Mouse (Mus musculus): ENCODE results near the gene Emilin2.

Emilin2 gene

DNA sequence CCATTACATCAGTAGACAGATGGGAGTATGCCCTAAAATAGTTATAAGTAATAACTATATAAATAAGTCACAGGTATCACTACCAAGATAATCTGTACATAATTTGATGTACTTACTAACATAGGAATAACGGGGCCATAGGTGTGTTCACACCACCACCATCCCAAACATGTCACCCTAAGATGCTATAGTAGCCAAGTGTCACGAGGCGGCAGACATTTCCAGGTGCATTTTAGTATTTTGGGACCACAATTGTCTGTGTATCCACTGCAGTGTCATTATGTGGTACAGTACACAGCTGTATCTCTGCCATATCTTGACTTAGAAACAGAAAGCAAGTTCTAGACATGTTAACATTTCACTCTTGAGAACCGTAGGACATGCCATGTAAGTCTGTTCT is 78.6 kb downstream of the Emilin2 start:
- no peak for DNase-seq (ENCODE audit: low spot score)

DNA sequence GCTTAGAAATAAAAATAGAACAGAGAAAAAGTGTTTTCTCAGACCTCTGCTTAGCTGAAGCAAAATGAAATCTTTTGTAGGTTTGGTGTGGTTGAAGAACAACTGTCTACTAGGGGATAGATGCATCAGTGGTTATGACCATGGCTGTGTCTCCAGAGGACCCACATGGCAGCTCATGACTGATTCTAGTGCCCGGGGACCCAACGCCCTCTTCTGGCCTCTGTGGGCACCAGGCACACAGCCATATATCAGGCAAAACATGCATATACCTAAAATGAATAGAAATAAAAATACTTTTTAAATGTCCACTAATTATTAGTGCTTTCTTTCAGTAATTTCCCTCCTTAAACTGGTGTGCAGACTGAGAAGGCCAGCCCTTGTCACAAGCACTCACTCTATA is 79.8 kb downstream of the Emilin2 start:
- DNase-seq (ENCODE audit: low spot score) = no peak

DNA sequence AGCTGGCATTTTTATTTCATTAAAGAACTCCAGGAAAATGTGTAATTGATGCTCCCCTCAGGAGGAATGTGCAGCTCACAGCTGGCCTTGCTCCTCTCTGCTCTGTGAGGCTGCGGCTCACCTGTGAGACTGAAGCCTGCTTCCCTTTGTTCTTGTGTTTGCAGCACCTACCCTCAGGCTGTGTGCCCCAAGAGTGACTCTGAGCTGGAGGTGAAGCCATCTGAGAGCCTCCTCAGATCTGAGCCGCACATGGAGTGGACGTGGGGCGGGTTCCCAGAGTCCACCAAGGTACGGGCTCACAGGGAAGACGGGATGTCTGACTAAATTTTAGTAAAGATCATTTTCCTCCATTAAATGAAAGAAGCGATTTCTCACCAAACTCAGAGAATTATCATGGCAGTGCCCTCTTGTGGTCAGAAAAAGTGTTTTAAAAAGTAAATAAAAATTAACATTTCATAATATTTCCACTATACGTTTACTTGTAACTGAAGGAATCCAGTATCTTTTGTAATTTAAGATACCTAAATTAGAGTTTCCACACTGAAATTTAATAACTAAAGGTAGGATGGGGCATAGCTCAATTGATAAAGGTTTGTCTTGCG is 81.6 kb downstream of the Emilin2 start:
- DNase-seq (ENCODE audit: low spot score) = no peak

DNA sequence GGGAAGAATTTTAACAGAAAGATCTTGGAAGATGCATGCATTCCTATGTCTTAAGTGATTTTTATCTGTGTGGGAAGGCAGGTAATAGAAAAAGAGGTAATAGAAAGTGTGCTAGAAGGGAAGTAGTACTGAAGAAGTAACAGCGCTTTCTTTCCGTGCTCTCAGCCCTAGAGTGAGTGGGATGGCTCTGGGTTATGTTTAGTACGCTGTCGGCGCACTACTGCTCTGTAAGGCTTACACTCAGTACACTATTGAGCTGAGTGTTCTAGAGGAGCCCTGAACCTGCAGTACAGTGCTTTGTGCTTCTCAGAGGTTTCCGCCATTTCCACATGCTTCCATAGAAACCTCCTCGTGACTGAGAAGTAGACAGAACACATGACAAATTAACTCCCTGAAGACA is 83.1 kb downstream of the Emilin2 start:
- no peak for DNase-seq (ENCODE audit: low spot score)

DNA sequence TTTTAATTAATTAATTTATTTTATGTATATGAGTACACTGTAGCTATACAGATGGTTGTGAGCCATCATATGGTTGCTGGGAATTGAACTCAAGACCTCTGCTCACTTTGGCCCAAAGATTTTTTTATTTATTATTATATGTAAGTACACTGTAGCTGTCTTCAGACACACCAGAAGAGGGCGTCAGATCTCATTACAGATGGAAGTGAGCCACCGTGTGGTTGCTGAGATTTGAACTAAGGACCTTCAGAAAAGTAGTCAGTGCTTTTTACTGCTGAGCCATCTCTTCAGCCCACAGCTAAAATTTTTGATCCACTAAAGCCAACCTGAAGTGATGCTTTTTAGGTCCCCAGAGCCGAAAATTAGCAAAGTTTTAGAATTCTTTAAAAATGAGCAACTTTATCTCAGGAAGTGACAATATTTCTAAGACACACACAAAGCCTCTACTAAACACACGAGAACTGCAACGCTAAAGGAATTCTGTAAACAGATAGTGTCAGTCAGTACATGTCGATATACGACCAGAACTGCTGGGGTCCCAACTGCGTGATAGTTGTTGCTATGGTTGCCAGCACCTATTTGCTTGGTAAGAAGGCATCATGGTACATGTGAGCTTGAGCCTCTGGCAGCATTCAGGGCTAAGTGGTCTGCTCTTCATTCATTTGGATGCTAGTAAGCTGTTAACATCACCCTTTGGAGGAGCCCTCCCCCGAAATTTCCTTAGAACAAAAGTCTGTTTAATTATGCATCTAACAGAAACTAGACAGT is 84.5 kb downstream of the Emilin2 start:
- no peak for DNase-seq (ENCODE audit: low spot score)

DNA sequence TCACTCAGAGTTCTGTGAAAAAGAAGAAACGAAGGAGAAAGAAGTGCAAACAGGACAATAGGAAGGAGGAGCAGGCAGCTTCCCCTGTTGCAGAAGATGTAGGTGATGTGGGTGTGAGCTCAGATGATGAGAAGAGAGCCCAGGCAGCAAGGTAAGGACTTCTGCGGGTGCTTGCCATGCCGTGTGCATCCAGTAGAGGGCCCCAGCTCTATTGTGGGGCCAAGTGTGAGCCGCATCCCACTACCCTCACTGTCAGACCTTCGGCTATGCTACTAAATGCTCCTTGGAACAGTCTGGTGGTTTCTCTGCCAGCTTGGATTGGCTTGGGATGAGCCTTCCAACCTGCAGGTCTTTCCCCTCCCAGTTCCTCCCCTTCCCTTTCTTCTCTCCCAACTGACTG is 86.7 kb downstream of the Emilin2 start:
- no peak for DNase-seq (ENCODE audit: low spot score)

DNA sequence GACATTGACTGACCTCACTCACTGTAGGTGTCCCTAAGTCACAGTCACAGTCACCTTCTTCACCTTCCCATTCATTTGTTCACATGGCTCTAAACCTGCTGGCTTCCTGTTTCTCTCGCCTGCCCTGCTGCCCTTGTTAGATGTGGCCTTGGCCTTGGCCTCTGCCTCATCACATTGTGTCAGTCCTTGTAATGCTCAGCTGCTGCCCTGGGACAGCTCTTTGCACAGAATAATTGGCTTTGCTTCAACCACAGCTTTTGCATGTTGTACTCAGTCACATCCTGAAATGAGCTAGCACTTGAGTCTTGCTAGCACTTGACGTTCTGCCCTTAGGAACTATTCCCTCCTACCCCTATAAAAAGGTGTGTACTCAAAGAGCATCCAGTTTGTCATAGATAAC is 87.3 kb downstream of the Emilin2 start:
- no peak for DNase-seq (ENCODE audit: low spot score)

DNA sequence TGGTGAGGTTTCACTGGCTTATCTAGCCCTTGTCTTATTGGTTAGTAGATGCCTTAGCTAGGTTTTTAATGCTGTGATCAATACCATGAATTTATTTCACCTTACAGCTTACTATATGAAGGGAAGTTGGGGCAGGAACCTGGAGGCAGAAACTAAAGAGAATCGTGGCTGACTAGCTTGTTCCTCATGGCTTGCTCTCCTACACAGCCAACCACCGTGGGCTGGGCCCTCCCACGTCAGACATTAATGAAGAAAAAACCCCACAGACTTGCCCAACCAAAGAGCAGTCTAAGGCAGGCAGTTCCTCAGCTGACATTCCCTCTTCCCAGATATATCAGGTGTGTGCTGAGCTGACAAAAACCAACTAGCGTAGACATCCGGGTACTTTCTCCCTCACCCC is 88.1 kb downstream of the Emilin2 start:
- no peak for DNase-seq (ENCODE audit: low spot score)

DNA sequence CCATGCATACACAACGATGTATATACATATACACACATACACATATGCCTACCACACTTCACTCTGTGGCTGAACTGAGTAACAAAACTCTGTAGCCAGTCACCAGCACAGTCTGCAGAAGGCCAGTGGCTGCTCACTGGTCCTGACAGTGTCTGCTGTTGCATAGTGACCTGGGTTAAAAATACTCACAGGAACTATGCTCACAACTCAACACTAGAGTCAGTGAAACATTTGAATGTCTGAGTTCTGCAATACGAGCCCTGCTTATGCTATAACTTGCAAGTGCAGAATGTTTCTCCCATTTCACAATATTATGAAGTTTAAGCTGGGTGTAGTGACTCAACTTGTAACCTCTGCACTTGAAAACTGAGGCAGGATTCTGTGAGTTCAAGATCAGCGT is 90.4 kb downstream of the Emilin2 start:
- no peak for DNase-seq (ENCODE audit: low spot score)

DNA sequence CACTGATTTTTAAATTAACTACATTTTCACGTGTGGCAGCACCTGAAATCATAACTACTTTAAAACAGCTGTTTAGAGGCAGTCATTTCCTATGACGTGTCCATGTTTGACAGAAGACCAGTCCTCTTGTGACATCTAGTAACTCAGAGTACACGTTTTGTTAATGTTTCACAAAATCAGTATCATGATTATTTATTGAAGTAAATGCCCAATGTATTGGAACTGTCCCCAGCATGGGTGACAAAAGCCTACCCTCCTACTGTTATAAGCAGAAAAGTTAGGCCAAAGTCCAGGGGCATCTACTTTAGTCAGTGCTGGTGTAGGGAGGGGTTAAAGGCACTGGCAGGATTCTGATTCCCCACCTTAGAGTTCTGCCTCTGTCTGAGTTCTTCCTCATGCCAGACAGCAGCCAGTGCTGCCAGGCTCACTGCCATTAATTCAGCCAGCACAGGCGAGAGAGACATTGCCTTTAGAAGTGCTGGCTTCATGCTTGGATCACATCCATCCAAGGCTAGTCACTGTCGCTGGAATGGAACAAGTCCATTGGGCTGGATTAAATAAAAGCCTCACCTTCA is 94.6 kb downstream of the Emilin2 start:
- no peak for DNase-seq (ENCODE audit: low spot score)

DNA sequence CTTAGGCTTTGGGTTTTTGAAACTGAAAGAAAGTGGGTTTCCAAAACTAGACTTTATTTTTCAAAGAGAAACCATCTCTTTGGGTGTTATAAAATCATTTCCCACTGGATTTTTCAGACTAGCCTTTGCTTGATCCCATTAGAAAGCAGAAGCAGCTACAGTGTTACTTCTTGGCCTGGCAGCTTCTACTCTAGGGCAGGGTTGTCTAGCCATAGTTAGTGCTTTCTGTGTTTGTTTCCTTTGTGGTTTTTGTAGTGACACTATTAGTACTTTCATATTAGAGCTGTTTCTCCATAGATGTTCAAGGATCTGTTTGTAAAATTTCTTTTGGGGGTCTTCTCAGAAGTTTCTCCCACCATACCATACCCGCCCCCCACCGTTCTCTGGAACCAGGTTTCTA is 95.5 kb downstream of the Emilin2 start:
- DNase-seq (ENCODE audit: low spot score) = no peak

DNA sequence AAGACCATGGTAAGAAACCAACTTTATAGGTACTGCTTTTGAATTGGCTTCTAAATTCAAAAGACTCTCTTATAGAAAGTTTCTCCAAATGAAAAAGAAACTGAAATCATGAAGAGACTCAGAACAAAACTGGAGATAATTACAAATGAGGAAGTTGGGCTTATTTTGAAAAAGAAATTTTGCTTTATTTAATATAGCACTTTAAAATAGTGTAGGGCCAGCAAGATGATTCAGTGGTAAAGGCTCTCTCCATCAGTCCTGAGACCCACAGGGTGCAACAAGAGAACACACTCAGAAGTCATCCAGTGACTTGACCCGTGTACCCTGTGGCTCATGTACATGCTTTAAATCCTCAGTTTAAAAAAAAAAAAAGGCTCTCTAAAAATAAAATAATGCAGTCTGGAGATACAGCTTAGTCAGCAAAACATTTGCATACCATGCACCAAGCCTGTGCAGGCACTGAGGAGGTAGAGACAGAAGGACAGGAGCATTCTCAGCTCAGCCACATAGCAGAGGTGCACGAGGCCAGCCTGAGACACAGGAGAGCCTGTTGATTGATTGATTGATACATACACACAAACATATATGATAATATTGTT is 96.4 kb downstream of the Emilin2 start:
- no peak for DNase-seq (ENCODE audit: low spot score)

DNA sequence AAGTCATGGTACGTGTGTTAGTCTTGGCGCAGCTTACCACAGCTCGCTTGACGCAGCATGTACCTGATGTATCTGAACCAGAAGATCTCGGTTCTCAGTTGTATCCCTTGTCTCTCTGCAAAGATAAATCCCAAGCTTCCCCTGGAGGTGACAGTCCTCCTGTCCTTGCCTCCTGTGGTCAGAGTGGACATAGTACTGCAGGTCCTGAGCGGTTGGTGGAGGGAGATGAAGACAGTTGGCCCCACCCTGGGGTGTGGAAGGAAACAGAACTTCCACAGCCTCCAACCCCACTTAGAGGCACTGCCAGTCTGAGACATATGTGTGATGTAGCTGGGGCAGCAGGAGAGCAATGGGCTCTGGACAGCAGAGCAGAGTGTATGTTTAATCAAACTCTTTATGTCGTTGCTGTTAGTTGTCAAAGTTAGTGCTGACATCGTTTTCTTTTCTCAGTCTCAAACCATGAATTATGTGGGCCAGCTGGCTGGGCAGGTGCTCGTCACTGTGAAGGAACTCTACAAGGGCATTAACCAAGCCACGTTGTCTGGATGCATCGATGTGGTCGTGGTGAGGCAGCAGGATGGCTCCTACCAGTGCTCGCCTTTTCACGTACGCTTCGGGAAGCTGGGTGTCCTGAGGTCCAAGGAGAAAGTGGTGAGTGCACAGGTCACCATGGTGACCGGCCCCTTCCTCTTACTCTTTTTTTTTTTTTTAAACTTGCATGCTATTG is 97.1 kb downstream of the Emilin2 start:
- DNase-seq (ENCODE audit: low spot score) = no peak

DNA sequence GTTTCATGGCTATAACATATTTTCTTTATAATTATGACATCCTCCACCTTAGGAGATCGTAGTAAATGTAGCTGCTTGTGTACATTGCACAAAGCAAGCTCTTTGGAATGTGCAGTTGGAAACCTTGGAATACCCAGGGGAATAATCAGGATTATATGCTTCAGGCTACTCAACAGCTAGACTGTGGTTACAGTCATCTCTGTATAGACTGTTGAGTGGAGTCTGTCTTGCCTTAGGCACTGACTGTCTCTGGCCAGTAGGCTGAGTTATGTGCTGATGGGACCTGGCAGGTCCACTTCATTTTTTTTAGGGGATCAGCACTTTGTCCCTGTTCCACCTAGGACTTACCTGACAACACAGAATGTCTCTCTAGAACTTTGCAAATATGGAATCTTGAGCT is 98.1 kb downstream of the Emilin2 start:
- DNase-seq (ENCODE audit: low spot score) = no peak

DNA sequence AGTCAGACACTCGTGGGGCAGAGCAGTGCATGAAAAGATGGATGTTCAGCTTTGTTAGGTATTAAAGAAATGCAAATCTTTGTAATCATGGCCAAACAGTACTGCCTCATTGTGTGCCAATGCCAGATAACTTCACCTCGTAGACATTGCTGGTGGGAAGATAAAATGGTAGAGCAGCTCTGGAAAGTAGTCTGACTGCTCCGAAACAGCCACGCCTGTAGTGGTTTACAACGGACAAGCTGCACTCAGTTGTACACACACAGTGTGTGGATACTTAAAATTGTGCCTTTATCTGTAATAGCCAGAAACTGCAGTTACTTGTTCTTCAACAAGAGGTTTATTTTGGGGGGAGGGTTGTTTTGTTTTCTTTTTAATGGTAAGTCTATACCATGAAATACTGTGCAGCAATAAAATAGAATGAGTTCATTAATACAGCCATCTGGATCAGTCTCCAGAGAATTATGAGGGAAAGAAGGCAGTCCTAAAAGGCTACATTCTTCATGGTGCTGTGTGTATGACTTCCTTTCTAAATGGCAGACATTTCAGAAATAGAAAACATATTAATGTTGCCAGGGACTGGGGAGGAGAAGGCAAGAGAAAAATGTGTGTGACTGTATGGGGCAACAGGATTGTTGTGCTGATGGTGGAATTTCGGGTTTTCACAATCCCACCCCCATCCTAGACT is 99.7 kb downstream of the Emilin2 start:
- no peak for DNase-seq (ENCODE audit: low spot score)

DNA sequence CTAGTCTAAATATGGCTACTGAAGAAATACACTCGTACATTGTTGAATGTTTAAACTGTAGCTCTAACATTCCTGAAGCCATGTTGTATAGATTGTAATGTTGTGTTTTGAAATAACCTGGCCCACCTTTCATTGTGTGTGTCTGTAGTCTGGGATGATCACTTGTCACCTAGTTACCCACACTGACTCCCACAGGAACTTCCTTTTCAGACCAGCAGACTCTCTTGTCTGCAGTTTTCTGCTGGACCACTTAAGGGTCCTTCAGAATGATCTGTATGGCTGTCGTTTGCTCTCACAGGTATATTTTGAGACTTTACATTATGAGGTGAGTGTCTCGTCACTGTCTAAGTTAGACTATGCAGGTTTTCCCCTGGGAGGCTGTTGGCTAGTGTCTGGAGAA is 101.8 kb downstream of the Emilin2 start:
- DNase-seq (ENCODE audit: low spot score) = no peak

DNA sequence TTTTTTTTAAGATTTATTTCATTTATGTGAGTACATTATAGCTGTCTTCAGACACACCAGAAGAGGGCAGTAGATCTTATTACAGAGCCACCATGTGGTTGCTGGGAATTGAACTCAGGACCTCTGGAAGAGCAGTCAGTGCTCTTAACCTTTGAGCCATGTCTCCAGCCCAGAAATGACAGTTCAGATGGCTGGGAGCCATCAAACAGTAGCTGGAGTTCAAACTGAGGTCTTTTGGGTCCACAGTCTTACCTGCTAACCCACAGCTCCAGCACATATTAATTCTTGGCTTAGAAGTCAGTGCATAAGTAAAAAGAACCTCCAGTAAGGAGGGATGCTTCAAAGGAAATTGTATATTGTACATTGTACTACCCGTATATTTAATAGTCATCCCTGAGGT is 102.9 kb downstream of the Emilin2 start:
- DNase-seq (ENCODE audit: low spot score) = no peak

DNA sequence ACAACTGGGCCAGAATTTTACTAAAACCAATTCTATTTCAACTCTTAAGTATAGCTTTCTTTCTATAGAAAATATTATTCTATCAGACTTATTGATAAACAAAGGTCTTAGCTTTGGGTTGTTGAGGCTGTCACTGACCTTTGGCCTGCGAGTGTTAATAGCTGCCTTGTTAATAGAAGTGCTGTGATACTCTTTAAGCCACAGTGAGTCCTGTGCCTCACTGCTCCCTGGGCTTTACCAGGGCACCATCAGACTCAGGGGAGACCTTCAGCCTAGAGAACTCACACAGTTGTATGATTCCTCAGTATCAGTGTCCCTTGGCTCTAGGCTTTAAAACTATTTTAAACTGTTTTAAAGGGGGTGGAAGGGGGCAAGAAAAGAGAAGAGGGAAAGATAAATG is 103.4 kb downstream of the Emilin2 start:
- no peak for DNase-seq (ENCODE audit: low spot score)

DNA sequence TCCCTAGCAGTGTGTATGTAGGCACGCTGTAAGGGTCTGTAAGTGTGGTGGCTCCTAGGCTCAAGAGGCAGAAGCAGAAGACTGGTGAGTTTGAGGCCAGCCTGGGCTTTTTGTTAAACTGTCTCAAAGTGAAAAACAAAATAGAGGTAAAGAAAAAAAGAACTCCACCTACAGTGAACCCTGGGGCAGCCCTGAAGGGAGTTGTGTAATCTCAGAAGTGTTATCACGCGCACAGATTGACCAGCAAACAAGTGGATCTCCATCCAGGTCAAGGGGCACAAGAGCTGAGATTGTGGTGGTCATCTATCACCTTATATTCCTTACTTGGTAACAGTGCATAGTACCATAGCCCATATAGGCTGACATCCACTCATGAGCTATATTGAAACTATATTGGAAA is 104.5 kb downstream of the Emilin2 start:
- no peak for DNase-seq (ENCODE audit: low spot score)

DNA sequence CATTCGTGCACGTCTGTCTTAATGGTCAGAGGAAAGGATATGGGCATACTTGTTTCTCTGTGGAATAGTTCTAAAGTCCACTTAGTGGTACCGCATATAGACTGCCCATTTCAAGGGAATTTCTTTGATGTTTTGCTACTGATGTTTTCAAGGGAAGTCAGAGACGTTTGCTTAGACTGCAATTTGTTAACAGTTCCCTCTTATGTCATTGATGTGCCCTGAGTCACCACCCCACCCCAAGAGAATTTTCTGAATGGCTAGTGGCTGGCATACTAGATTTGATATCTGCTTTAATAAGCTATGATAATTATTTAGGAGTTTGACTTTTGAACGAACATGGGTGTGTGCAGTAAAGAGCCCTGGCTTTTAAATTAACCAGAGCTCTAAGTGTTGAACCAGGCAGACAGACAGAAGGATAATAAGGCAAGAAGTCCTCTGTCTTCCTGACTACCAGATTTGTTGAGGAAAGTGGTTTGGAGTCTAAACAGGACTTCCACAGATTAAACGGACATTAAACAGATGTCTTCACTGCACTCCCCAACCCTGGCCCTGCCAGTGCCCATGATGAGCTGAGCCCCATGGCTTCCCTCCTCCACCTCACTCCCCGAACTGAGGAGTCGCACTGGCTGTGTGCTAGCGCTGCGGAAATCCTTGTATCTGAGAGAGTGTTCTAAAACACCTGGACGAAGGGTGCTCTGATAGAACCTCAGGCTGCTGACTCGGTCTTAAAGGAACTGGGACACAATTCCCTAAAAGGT is 105.5 kb downstream of the Emilin2 start:
- no peak for DNase-seq (ENCODE audit: low spot score)

DNA sequence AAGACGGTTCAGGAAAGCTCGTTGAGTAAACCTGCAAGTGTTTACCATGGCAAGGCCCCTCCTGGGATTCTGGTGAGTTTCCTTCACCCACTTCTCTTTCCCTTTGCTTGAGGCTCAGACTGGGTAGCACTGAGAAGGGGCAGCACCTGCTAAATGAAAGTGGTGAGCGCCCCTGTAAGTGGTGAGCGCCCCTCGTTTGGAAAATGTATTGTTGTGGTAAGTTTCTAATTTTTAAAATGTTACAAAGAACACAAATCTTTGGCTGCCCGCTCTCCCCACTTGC is 107.0 kb downstream of the Emilin2 start:
- no peak for DNase-seq (ENCODE audit: low spot score)

All from ovary, adult 18-20 months (tissue).